Comparison of ENCODE assay signal across 8 mouse cellular contexts in the genomic region with DNA sequence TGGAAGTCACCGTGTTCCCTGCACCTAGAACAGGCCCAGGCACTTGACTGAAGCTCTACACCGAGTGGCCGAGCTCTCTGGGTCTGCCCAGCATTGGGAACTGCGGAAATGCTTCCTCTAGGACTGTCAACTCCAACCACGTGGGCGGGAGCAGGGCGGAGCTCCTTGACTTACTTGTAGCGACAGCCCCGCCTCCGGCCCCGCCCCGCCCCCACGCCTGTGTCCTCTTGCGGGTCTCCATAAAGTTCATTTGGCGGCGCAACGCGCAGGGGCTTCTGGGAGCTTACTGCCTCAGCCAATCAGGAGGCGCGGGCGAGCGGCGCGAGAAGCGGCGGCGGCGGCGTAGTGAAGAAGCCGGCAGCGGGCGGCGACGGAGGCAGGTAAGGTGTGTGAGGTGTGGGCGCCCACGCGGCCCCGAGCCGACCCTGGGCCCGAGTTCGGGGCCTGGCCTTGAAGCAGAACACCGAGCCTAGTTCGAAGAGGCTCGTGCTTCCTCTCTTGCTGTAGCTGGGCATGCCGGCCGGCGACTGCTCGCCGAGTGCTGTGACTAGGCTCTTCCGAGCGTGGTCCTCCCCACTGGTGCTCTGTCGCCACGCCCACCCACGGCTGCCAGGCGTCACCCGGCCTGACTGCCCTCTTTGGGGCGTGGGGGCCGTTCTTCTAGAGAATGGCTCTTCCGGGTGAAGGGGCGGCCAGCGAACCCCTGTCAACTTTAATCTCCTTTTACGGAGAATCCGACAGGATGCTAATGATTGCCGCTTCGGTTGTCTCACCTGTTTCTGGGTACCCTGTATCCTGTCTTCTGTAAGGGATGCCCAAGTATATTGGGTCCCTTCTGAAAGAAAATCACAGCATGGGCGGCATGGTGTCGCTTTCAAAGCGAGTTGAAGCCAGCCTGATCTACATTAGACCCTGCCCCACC. TPM values are rescaled to one million over a fixed set of nuclear protein-coding genes. Genes with fewer than 3 reads are reported as not detected.
DNase-seq lines count a peak whose midpoint lies in the region; ATAC-seq lines count a peak whose summit lies in the region.

Gene Nup93 (plus strand): TSS at position 313 of the 922 bp plus-strand sequence.

- WGBS in hindbrain, embryonic 12.5 days, result 1% methylated on average over 64 of the region's 68 CpGs

- H3K27me3 ChIP-seq in hindbrain, embryonic 12.5 days, result no peaks in the 10 kb centered on the region

- no peaks in the 10 kb centered on the region for H3K9me3 ChIP-seq in hindbrain, embryonic 12.5 days (replicated peaks)

- peak; percentile 97 for ATAC-seq in hindbrain, embryonic 12.5 days (ENCODE audit: low FRiP score)

- H3K4me3 ChIP-seq in hindbrain, embryonic 12.5 days, result peak within 1 kb of the TSS; percentile 83

- peaks cover 18% of the 10 kb centered on the region for H3K4me1 ChIP-seq in hindbrain, embryonic 12.5 days

- peak within 1 kb of the TSS; percentile 93 for H3K4me2 ChIP-seq in hindbrain, embryonic 12.5 days (replicated peaks)

- H3K27ac ChIP-seq in hindbrain, embryonic 12.5 days, result peak within 1 kb of the TSS; percentile 71

- DNase-seq in NIH3T3 (ENCODE audit: low read depth), result peak; percentile 100
- peak; percentile 100 for DNase-seq in cerebellum, postnatal 10 days
- DNase-seq in frontal cortex, postnatal 10 days (ENCODE audit: low spot score in 2 of 2), result peak; percentile 96 to 99
- peak; percentile 94 to 98 for DNase-seq in layer of hippocampus, postnatal 14 days (ENCODE audit: low spot score in 2 of 2)
- DNase-seq in lung, postnatal 14 days, result peak; percentile 99
- DNase-seq in retina, adult 2 months (ENCODE audit: low read depth, low spot score), result peak; percentile 91
- peak; percentile 95 for DNase-seq in thymus, postnatal 36 days

- peak within 1 kb of the TSS; percentile 84 for H3K9ac ChIP-seq in hindbrain, embryonic 12.5 days

- H3K36me3 ChIP-seq in hindbrain, embryonic 12.5 days, result no peaks in the 10 kb centered on the region

RNA-seq across cellular contexts. Expression of gene Nup93, which starts in this region (rescaled TPM):
- polyA plus RNA-seq in hindbrain, embryonic 12.5 days (2016; fragmentation: Nextera tagmentation; extraction: Ambion mirVana), result 80.4 and 85.1 TPM in 2 replicates
- 10 to 100 TPM; 54.8 to 56.1 TPM for total RNA-seq in layer of hippocampus, postnatal 14 days (2021)

Comparison
In these comparisons a context has a peak if more than half of its experiments do, and no peak if none do; other contexts are left out.
1. Peak in every context shown above with its lines: DNase-seq, ATAC-seq, H3K4me3 ChIP-seq and H3K27ac ChIP-seq.